Mouse (Mus musculus) spleen, adult 2 months (tissue): ENCODE data around the gene Cdk18.

Experiments used
- CTCF ChIP-seq: fragments of 200-500 bp; IDR thresholded peaks from 2 replicates; pipeline ENCODE4 v1.5.1; 2011; ENCODE audit warnings: mild to moderate bottlenecking, inconsistent platforms; ENCODE audit not compliant: insufficient read depth, insufficient read length, insufficient replicate concordance; ENCODE audit errors: extremely low read depth
- POLR2A ChIP-seq: fragments of 200-500 bp; IDR thresholded peaks from 2 replicates; pipeline ENCODE4 v1.6.1; 2011; ENCODE audit warnings: low read depth, low read length, inconsistent platforms

GRCm38 (mm10) chr1:132168115-132168767, 28.8 kb upstream of the Cdk18 start:
- TF ChIP-seq CTCF: no peak
- no peak for TF ChIP-seq POLR2A
